Mouse (Mus musculus) CD8-positive naive resting alpha-beta T cell, adult 57 days (primary cell): ENCODE measurements around the gene Gm3182. TPM values are rescaled to one million over a fixed set of nuclear protein-coding genes. Genes with fewer than 3 reads are reported as not detected.

Experiments used
- total RNA-seq: library from RNA; stranded (reverse); gene quantifications from one replicate; pipeline ENCODE4 v1.2.4, GENCODE M21; 2023

The Gm3182 gene
- total RNA-seq: not detected

GRCm38 (mm10) chr14:4481445-4481844, at the start of gene Gm3182:
TSS of gene Gm3182 (plus strand) at chr14:4481745.

Other genes with a start within 250 kb of the Gm3182 start
- not detected for gene Gm3138, start 232.1 kb upstream of the Gm3182 start, total RNA-seq
- gene Gm3149, start 164.5 kb upstream of the Gm3182 start, total RNA-seq: not detected
- gene 2610042L04Rik, start 147.0 kb upstream of the Gm3182 start, total RNA-seq: not detected
- gene Gm3159, start 84.2 kb upstream of the Gm3182 start, total RNA-seq: not detected
- not detected for gene Gm3164, start 66.3 kb upstream of the Gm3182 start, total RNA-seq
- 3.4 TPM for gene Gm3173, start 50.8 kb upstream of the Gm3182 start, total RNA-seq
- gene Gm3047, start 73.7 kb downstream of the Gm3182 start, total RNA-seq: not detected
- gene Gm8159, start 150.6 kb downstream of the Gm3182 start, total RNA-seq: not detected
- gene Gm3239, start 182.4 kb downstream of the Gm3182 start, total RNA-seq: 0.34 TPM
- not detected for gene Gm7876, start 227.5 kb downstream of the Gm3182 start, total RNA-seq
- gene Gm3252, start 245.0 kb downstream of the Gm3182 start, total RNA-seq: not detected